Mouse (Mus musculus) neural tube, embryonic 13.5 days (tissue): ENCODE measurements around the gene C8b. TPM values are rescaled to one million over a fixed set of nuclear protein-coding genes. Genes with fewer than 3 reads are reported as not detected.

Experiments
- polyA plus RNA-seq: library from polyadenylated mRNA; unstranded; fragments of >200 nt; fragmentation: Nextera tagmentation; extraction: Ambion mirVana; gene quantifications from 2 replicates; pipeline ENCODE4 v1.2.1, GENCODE M21; 2015

The C8b gene
- polyA plus RNA-seq, 1 experiment from 2014 or later, result not detected

Other genes with a start within 250 kb of the C8b start
- not detected in 2 replicates for gene Gm17662, start 91.0 kb downstream of the C8b start, polyA plus RNA-seq
- not detected in 2 replicates for gene C8a, start 110.1 kb downstream of the C8b start, polyA plus RNA-seq
- gene Fyb2, start 147.1 kb downstream of the C8b start, polyA plus RNA-seq, result 0.10 and 0.20 TPM in 2 replicates